Mouse (Mus musculus): ENCODE measurements at regions not wholly inside any gene's neighbourhood (a gene's known extent, or its start where the extent isn't known, plus 50 kb on each side); places are given as distances from the start of the nearest gene placed in this dataset.

- H3K27ac ChIP-seq (ENCODE audit: insufficient read depth, low read depth, low read length): no peak overlapping the region
These were observed 408.0 kb upstream of the Tom1l1 start for GRCm38 (mm10) chr11:91096000-91096652.

GRCm38 (mm10) chr11:91065365-91065764 is 377.2 kb upstream of the Tom1l1 start:
- H3K4me3 ChIP-seq (ENCODE audit: insufficient read depth, low read depth, low read length): no peak overlapping the region
- TF ChIP-seq POLR2A (IDR thresholded peaks at IDR 0.05; ENCODE audit: low read depth, low read length) (no peak), CTCF (conservative IDR thresholded peaks at IDR 0.05; ENCODE audit: insufficient read depth, insufficient read length, low read depth, low read length) (no peak)
- H3K36me3 ChIP-seq (ENCODE audit: control insufficient read depth, insufficient read depth, low read length): no peaks in the 10 kb centered on the region
- H3K27me3 ChIP-seq (replicated peaks; ENCODE audit: control insufficient read depth, insufficient read depth, low read length): no peaks in the 10 kb centered on the region; the same call in 1 of the 2 replicates
- no peak overlapping the region for H3K27ac ChIP-seq (ENCODE audit: insufficient read depth, low read depth, low read length)
- WGBS: 62% methylated on average over 6 of the region's 6 CpGs
- H3K4me1 ChIP-seq (ENCODE audit: control insufficient read depth, insufficient read depth, low read length): no peaks in the 10 kb centered on the region
- no peak for DNase-seq

More at GRCm38 (mm10) chr11:91096000-91096652, 408.0 kb upstream of the Tom1l1 start:
- no peaks in the 10 kb centered on the region for H3K36me3 ChIP-seq (ENCODE audit: control insufficient read depth, insufficient read depth, low read length)
- no peaks in the 10 kb centered on the region for H3K27me3 ChIP-seq (replicated peaks; ENCODE audit: control insufficient read depth, insufficient read depth, low read length)
- TF ChIP-seq POLR2A (IDR thresholded peaks at IDR 0.05; ENCODE audit: low read depth, low read length): no peak
- no peak for TF ChIP-seq CTCF (conservative IDR thresholded peaks at IDR 0.05; ENCODE audit: insufficient read depth, insufficient read length, low read depth, low read length)
- H3K4me1 ChIP-seq (ENCODE audit: control insufficient read depth, insufficient read depth, low read length): no peaks in the 10 kb centered on the region
- DNase-seq: no peak
- no peak overlapping the region for H3K4me3 ChIP-seq (ENCODE audit: insufficient read depth, low read depth, low read length)
- 22% methylated on average over 12 of the region's 12 CpGs for WGBS

GRCm38 (mm10) chr11:91056966-91057597 is 368.9 kb upstream of the Tom1l1 start:
- TF ChIP-seq CTCF (conservative IDR thresholded peaks at IDR 0.05; ENCODE audit: insufficient read depth, insufficient read length, low read depth, low read length) (no peak), POLR2A (IDR thresholded peaks at IDR 0.05; ENCODE audit: low read depth, low read length) (no peak)
- Histone ChIP-seq H3K27ac (ENCODE audit: insufficient read depth, low read depth, low read length) (no peak overlapping the region), H3K4me1 (ENCODE audit: control insufficient read depth, insufficient read depth, low read length) (no peaks in the 10 kb centered on the region), H3K36me3 (ENCODE audit: control insufficient read depth, insufficient read depth, low read length) (no peaks in the 10 kb centered on the region), H3K27me3 (replicated peaks; ENCODE audit: control insufficient read depth, insufficient read depth, low read length) (no peaks in the 10 kb centered on the region; the same call in 1 of the 2 replicates), H3K4me3 (ENCODE audit: insufficient read depth, low read depth, low read length) (no peak overlapping the region)
- WGBS: 20% methylated on average over 9 of the region's 9 CpGs
- no peak for DNase-seq

GRCm38 (mm10) chr11:91053321-91053720 is 365.2 kb upstream of the Tom1l1 start:
- 91% methylated on average over 2 of the region's 2 CpGs for WGBS
- H3K36me3 ChIP-seq (ENCODE audit: control insufficient read depth, insufficient read depth, low read length): no peaks in the 10 kb centered on the region

GRCm38 (mm10) chr11:91051646-91052045 is 363.5 kb upstream of the Tom1l1 start:
- Histone ChIP-seq H3K4me1 (ENCODE audit: control insufficient read depth, insufficient read depth, low read length) (no peaks in the 10 kb centered on the region), H3K4me3 (ENCODE audit: insufficient read depth, low read depth, low read length) (no peak overlapping the region), H3K27me3 (replicated peaks; ENCODE audit: control insufficient read depth, insufficient read depth, low read length) (no peaks in the 10 kb centered on the region), H3K36me3 (ENCODE audit: control insufficient read depth, insufficient read depth, low read length) (no peaks in the 10 kb centered on the region), H3K27ac (ENCODE audit: insufficient read depth, low read depth, low read length) (no peak overlapping the region)
- TF ChIP-seq POLR2A (IDR thresholded peaks at IDR 0.05; ENCODE audit: low read depth, low read length) (no peak), CTCF (conservative IDR thresholded peaks at IDR 0.05; ENCODE audit: insufficient read depth, insufficient read length, low read depth, low read length) (no peak)
- 13% methylated on average over 3 of the region's 3 CpGs for WGBS
- no peak for DNase-seq

More at GRCm38 (mm10) chr11:91053321-91053720, 365.2 kb upstream of the Tom1l1 start:
- Histone ChIP-seq H3K4me3 (ENCODE audit: insufficient read depth, low read depth, low read length) (no peak overlapping the region), H3K4me1 (ENCODE audit: control insufficient read depth, insufficient read depth, low read length) (no peaks in the 10 kb centered on the region), H3K27me3 (replicated peaks; ENCODE audit: control insufficient read depth, insufficient read depth, low read length) (no peaks in the 10 kb centered on the region; the same call in 1 of the 2 replicates), H3K27ac (ENCODE audit: insufficient read depth, low read depth, low read length) (no peak overlapping the region)
- no peak for DNase-seq
- TF ChIP-seq CTCF (conservative IDR thresholded peaks at IDR 0.05; ENCODE audit: insufficient read depth, insufficient read length, low read depth, low read length) (no peak), POLR2A (IDR thresholded peaks at IDR 0.05; ENCODE audit: low read depth, low read length) (no peak)

GRCm38 (mm10) chr11:91041486-91041885 is 353.3 kb upstream of the Tom1l1 start:
- Histone ChIP-seq H3K4me3 (ENCODE audit: insufficient read depth, low read depth, low read length) (no peak overlapping the region), H3K27me3 (replicated peaks; ENCODE audit: control insufficient read depth, insufficient read depth, low read length) (no peaks in the 10 kb centered on the region), H3K4me1 (ENCODE audit: control insufficient read depth, insufficient read depth, low read length) (no peaks in the 10 kb centered on the region), H3K27ac (ENCODE audit: insufficient read depth, low read depth, low read length) (no peak overlapping the region), H3K36me3 (ENCODE audit: control insufficient read depth, insufficient read depth, low read length) (no peaks in the 10 kb centered on the region)
- no peak for DNase-seq
- 50% methylated on average over 3 of the region's 3 CpGs for WGBS
- TF ChIP-seq POLR2A (IDR thresholded peaks at IDR 0.05; ENCODE audit: low read depth, low read length) (no peak), CTCF (conservative IDR thresholded peaks at IDR 0.05; ENCODE audit: insufficient read depth, insufficient read length, low read depth, low read length) (no peak)
